Mouse (Mus musculus) MEL (cell line): ENCODE measurements at regions not wholly inside any gene's neighbourhood (a gene's known extent, or its start where the extent isn't known, plus 50 kb on each side); places are given as distances from the start of the nearest gene placed in this dataset.

Source experiments
- DNase-seq: peaks from one replicate; pipeline ENCODE4 v3.0.0; 2011; ENCODE audit warnings: low read depth, low spot score
- H3K27ac ChIP-seq: 2 replicates; pipeline ENCODE4 v1.5.1; 2012; ENCODE audit warnings: low read depth, mild to moderate bottlenecking, control low read depth, low read length, moderate library complexity; ENCODE audit not compliant: control insufficient read depth
- H3K27me3 ChIP-seq, 2 experiments: fragments of 150-350 bp in 1 of 2; sonication (generic) in 1 of 2; 2 replicates each; pipeline ENCODE4 v1.6.1; 2012; ENCODE audit warnings: low read length in 2 of 2, mild to moderate bottlenecking in 2 of 2, improper control_type of control experiment in 1 of 2, moderate library complexity in 1 of 2; ENCODE audit not compliant: insufficient read depth in 2 of 2, control insufficient read depth in 1 of 2
- H3K36me3 ChIP-seq, 2 experiments: 2 replicates each; pipeline ENCODE4 v1.6.1; 2012 to 2014; ENCODE audit warnings: low read length in 2 of 2, improper control_type of control experiment in 1 of 2, inconsistent platforms in 1 of 2, mild to moderate bottlenecking in 1 of 2; ENCODE audit not compliant: insufficient read depth in 2 of 2, control insufficient read depth in 1 of 2
- H3K4me1 ChIP-seq, 2 experiments: fragments of 150-350 bp in 1 of 2; sonication (generic) in 1 of 2; 2 replicates each; pipeline ENCODE4 v1.6.1; 2012; ENCODE audit warnings: low read length in 2 of 2, improper control_type of control experiment in 1 of 2, mild to moderate bottlenecking in 1 of 2; ENCODE audit not compliant: insufficient read depth in 2 of 2, control insufficient read depth in 1 of 2
- H3K4me3 ChIP-seq, 2 experiments: fragments of 150-350 bp in 1 of 2; sonication (generic) in 1 of 2; 2 replicates each; pipeline ENCODE4 v1.5.1; 2012; ENCODE audit warnings: low read depth in 2 of 2, low read length in 2 of 2, mild to moderate bottlenecking in 2 of 2, moderate library complexity in 2 of 2, control low read depth in 1 of 2, improper control_type of control experiment in 1 of 2; ENCODE audit not compliant: control insufficient read depth in 1 of 2, insufficient read depth in 1 of 2
- H3K79me2 ChIP-seq: 2 replicates; pipeline ENCODE4 v1.6.1; 2012; ENCODE audit warnings: mild to moderate bottlenecking, low read length, moderate library complexity; ENCODE audit not compliant: control insufficient read depth, poor library complexity, insufficient read depth
- H3K9ac ChIP-seq: 2 replicates; pipeline ENCODE4 v1.6.1; 2012; ENCODE audit warnings: low read depth, mild to moderate bottlenecking, control low read depth, low read length, moderate library complexity; ENCODE audit not compliant: control insufficient read depth, poor library complexity, severe bottlenecking
- H3K9me3 ChIP-seq: fragments of 150-350 bp; sonication (generic); replicated peaks from 2 replicates; pipeline ENCODE4 v1.6.1; 2012; ENCODE audit warnings: mild to moderate bottlenecking, low read length, improper control_type of control experiment, moderate library complexity; ENCODE audit not compliant: insufficient read depth
- CHD1 ChIP-seq: IDR thresholded peaks from 2 replicates; pipeline ENCODE4 v1.6.1; 2012; ENCODE audit warnings: low read depth, mild to moderate bottlenecking, inconsistent platforms, low read length, improper control_type of control experiment
- CTCF ChIP-seq, 3 experiments: IDR thresholded peaks in 2 of 3; conservative IDR thresholded peaks in 1 of 3; 2 replicates each; pipeline ENCODE4 v1.5.1; 2011 to 2012; ENCODE audit warnings: low read length in 3 of 3, low read depth in 2 of 3, mild to moderate bottlenecking in 2 of 3, improper control_type of control experiment in 1 of 3, inconsistent platforms in 1 of 3, mixed read lengths in 1 of 3, moderate library complexity in 1 of 3; ENCODE audit not compliant: control insufficient read depth in 1 of 3, insufficient read depth in 1 of 3, poor library complexity in 1 of 3, severe bottlenecking in 1 of 3
- E2F4 ChIP-seq: IDR thresholded peaks from 2 replicates; pipeline ENCODE4 v1.6.1; 2011; ENCODE audit warnings: low read depth, low read length, improper control_type of control experiment, borderline replicate concordance
- ELF1 ChIP-seq: IDR thresholded peaks from 2 replicates; pipeline ENCODE4 v1.6.1; 2014; ENCODE audit warnings: low read depth, mild to moderate bottlenecking, inconsistent platforms, low read length, improper control_type of control experiment, moderate library complexity
- HCFC1 ChIP-seq: IDR thresholded peaks from 2 replicates; pipeline ENCODE4 v1.6.1; 2012; ENCODE audit warnings: low read depth, mild to moderate bottlenecking, inconsistent platforms, low read length, improper control_type of control experiment, moderate library complexity
- JUND ChIP-seq: IDR thresholded peaks from 2 replicates; pipeline ENCODE4 v1.6.1; 2011; ENCODE audit warnings: low read depth, mild to moderate bottlenecking, improper control_type of control experiment, low read length
- KAT2A ChIP-seq: conservative IDR thresholded peaks from 2 replicates; pipeline ENCODE4 v1.6.1; 2012; ENCODE audit warnings: low read depth, low read length, improper control_type of control experiment, inconsistent platforms
- MEF2A ChIP-seq: IDR thresholded peaks from 2 replicates; pipeline ENCODE4 v1.6.1; 2014; ENCODE audit warnings: low read depth, mild to moderate bottlenecking, inconsistent platforms, low read length, improper control_type of control experiment; ENCODE audit not compliant: poor library complexity, insufficient replicate concordance, severe bottlenecking; ENCODE audit errors: extremely low read depth
- MXI1 ChIP-seq: IDR thresholded peaks from 2 replicates; pipeline ENCODE4 v1.6.1; 2011; ENCODE audit warnings: mild to moderate bottlenecking, low read depth, low read length, improper control_type of control experiment
- MYB ChIP-seq: IDR thresholded peaks from 2 replicates; pipeline ENCODE4 v1.6.1; 2011; ENCODE audit warnings: mild to moderate bottlenecking, low read depth, low read length, improper control_type of control experiment
- MYC ChIP-seq: IDR thresholded peaks from 2 replicates; pipeline ENCODE4 v1.6.1; 2011; ENCODE audit warnings: low read depth, mild to moderate bottlenecking, low read length, improper control_type of control experiment, moderate library complexity
- NELFE ChIP-seq: IDR thresholded peaks from 2 replicates; pipeline ENCODE4 v1.6.1; 2011; ENCODE audit warnings: low read depth, low read length, improper control_type of control experiment
- POLR2A ChIP-seq, 2 experiments: IDR thresholded peaks; 2 replicates each; pipeline ENCODE4 v1.6.1; 2011 to 2012; ENCODE audit warnings: low read length in 2 of 2, mild to moderate bottlenecking in 2 of 2, control low read depth in 1 of 2, improper control_type of control experiment in 1 of 2, low read depth in 1 of 2, moderate library complexity in 1 of 2; ENCODE audit not compliant: control insufficient read depth in 1 of 2, insufficient read depth in 1 of 2, poor library complexity in 1 of 2
- POLR2AphosphoS2 ChIP-seq: IDR thresholded peaks from 2 replicates; pipeline ENCODE4 v1.6.1; 2011; ENCODE audit warnings: low read length, improper control_type of control experiment
- POLR2AphosphoS5 ChIP-seq: IDR thresholded peaks from 2 replicates; pipeline ENCODE4 v1.6.1; 2012; ENCODE audit warnings: low read depth, borderline replicate concordance, mild to moderate bottlenecking, inconsistent platforms, low read length, moderate library complexity, mixed read lengths
- RAD21 ChIP-seq: IDR thresholded peaks from 2 replicates; pipeline ENCODE4 v1.6.1; 2011; ENCODE audit warnings: mild to moderate bottlenecking, low read depth, low read length, improper control_type of control experiment
- RCOR1 ChIP-seq: IDR thresholded peaks from 2 replicates; pipeline ENCODE4 v1.6.1; 2012; ENCODE audit warnings: low read depth, mild to moderate bottlenecking, inconsistent platforms, low read length, improper control_type of control experiment
- SIN3A ChIP-seq: IDR thresholded peaks from 2 replicates; pipeline ENCODE4 v1.6.1; 2012; ENCODE audit warnings: low read length, improper control_type of control experiment, inconsistent platforms
- SMC3 ChIP-seq: IDR thresholded peaks from 2 replicates; pipeline ENCODE4 v1.6.1; 2011; ENCODE audit warnings: low read depth, low read length, improper control_type of control experiment
- UBTF ChIP-seq: IDR thresholded peaks from 2 replicates; pipeline ENCODE4 v1.6.1; 2012; ENCODE audit warnings: low read depth, mild to moderate bottlenecking, inconsistent platforms, low read length, improper control_type of control experiment, moderate library complexity, borderline replicate concordance; ENCODE audit not compliant: insufficient read depth
- USF1 ChIP-seq: IDR thresholded peaks from 2 replicates; pipeline ENCODE4 v1.6.1; 2014; ENCODE audit warnings: low read depth, mild to moderate bottlenecking, inconsistent platforms, low read length, improper control_type of control experiment, moderate library complexity
- USF2 ChIP-seq, 2 experiments: IDR thresholded peaks; 2 replicates each; pipeline ENCODE4 v1.6.1; 2011 to 2012; ENCODE audit warnings: improper control_type of control experiment in 2 of 2, low read length in 2 of 2, borderline replicate concordance in 1 of 2, inconsistent platforms in 1 of 2, low read depth in 1 of 2, mild to moderate bottlenecking in 1 of 2; ENCODE audit not compliant: insufficient read depth in 1 of 2
- ZC3H11A ChIP-seq: IDR thresholded peaks from 2 replicates; pipeline ENCODE4 v1.6.1; 2012; ENCODE audit warnings: low read depth, mild to moderate bottlenecking, inconsistent platforms, low read length, improper control_type of control experiment

GRCm38 (mm10) chr8:103940958-103941532 lies 160.4 kb upstream of the Cdh5 start:
- Histone ChIP-seq H3K27ac (no peak overlapping the region), H3K36me3 (no peaks in the 10 kb centered on the region), H3K79me2 (no peaks in the 10 kb centered on the region), H3K9me3 (no peaks in the 10 kb centered on the region), H3K27me3 (no peaks in the 10 kb centered on the region), H3K4me1 (no peaks in the 10 kb centered on the region), H3K9ac (no peak overlapping the region), H3K4me3 (no peak overlapping the region)
- no peak for DNase-seq
- TF ChIP-seq ELF1 (no peak), RCOR1 (no peak), JUND (no peak), MXI1 (no peak), USF2 (IDR thresholded peaks at IDR 0.05; ENCODE audit: borderline replicate concordance in 1 of 2, insufficient read depth in 1 of 2, low read depth in 1 of 2, low read length in 2 of 2) (no peak), CTCF (IDR thresholded peaks at IDR 0.05 in 2 of 3, conservative IDR thresholded peaks at IDR 0.05 in 1 of 3; ENCODE audit: control insufficient read depth in 1 of 3, insufficient read depth in 1 of 3, low read depth in 2 of 3, low read length in 3 of 3, poor library complexity in 1 of 3, severe bottlenecking in 1 of 3) (no peak), E2F4 (no peak), CHD1 (no peak), ZC3H11A (no peak), HCFC1 (no peak), UBTF (no peak), MYC (no peak), POLR2A (IDR thresholded peaks at IDR 0.05; ENCODE audit: control insufficient read depth in 1 of 2, insufficient read depth in 1 of 2, low read depth in 1 of 2, low read length in 2 of 2, poor library complexity in 1 of 2) (no peak), NELFE (no peak), MEF2A (no peak), USF1 (no peak), SIN3A (no peak), RAD21 (no peak), MYB (no peak), SMC3 (no peak)

- Histone ChIP-seq H3K36me3 (no peaks in the 10 kb centered on the region), H3K27me3 (no peaks in the 10 kb centered on the region), H3K9me3 (no peaks in the 10 kb centered on the region), H3K79me2 (no peaks in the 10 kb centered on the region), H3K4me1 (no peaks in the 10 kb centered on the region), H3K9ac (no peak overlapping the region), H3K27ac (no peak overlapping the region), H3K4me3 (no peak overlapping the region)
- DNase-seq: peak; percentile 4
- TF ChIP-seq POLR2AphosphoS2 (no peak), RAD21 (no peak), KAT2A (no peak), CTCF (IDR thresholded peaks at IDR 0.05 in 2 of 3, conservative IDR thresholded peaks at IDR 0.05 in 1 of 3; ENCODE audit: control insufficient read depth in 1 of 3, insufficient read depth in 1 of 3, low read depth in 2 of 3, low read length in 3 of 3, poor library complexity in 1 of 3, severe bottlenecking in 1 of 3) (peak in 2 of 3 experiments; percentile 15 to 19; a peak in 2 of 6 replicates), POLR2AphosphoS5 (no peak)
These were observed 153.0 kb upstream of the Cdh5 start for GRCm38 (mm10) chr8:103948474-103948873.
